Mouse (Mus musculus) B cell, adult 67 days (primary cell): ENCODE results near the gene Gale. TPM values are rescaled to one million over a fixed set of nuclear protein-coding genes. Genes with fewer than 3 reads are reported as not detected.

Source experiments
- total RNA-seq, 2 experiments: library from RNA; stranded (reverse); gene quantifications; 4 replicates each; pipeline ENCODE4 v1.2.4; 2023

Gene Gale
- total RNA-seq: 1 to 10 TPM; 5.5 to 6.5 TPM

DNA sequence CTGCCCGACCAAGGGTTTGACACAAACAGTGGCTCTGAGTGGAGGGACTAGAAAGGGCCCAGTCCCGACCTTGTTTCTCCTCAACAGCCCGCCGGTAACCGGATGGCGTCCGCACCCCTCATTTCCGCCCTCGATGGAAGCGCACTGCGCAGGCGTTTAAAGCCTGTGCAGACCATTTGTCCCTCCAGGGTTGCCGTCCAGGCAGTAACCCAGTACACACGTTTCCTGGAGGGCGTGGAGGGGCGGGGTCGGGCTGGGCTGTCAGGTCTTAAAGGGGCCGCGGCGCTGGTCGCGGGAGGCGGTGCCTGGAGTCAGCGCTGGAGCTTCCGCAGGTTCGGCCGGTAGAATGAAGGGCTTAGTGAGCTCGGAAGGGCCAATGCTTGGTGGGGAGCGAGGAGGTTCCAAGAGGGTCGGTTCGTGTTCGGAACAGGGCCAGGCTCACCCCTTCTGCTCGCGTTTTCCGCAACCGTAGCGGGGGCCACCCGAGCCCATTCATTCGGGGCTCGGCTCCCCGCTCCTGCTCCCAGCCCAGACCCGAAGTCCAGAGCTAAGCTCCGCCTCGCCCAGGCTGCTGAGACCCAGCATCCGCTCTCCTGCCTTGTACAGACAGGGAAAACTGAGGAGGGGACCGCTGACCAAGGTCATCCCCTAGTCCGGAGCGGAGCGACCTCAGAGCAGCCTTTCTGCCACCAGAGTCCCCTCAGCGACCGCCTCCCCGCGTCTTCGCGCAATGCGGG is at the start of gene Gale:
Gene Gale, plus strand, starts transcription at position 271 of the 737 bp plus-strand sequence.

GRCm38 (mm10) chr4:135920304-135921241 is 43.0 kb upstream of the Gale start, which contains the start of gene Fuca1:
Fuca1 (plus strand) TSS chr4:135920735.

DNA sequence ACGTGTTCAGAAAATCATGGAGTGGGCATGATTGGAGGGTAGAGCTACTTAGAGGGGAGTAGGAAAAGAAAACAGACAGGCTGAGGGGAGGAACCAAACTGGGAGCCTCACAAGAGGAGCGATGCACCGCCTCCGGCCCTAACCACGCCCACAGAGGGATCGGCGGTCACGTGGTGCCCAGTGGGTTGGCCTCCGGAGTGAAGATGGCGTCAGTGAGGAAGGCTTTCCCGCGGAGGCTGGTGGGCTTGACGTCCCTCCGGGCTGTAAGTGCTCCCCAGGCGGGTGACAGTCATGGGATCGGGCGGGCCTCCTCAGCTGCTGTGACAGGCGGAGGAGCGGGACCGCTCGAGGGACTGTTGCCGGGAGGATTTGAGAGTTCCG is 17.3 kb upstream of the Gale start, which contains the start of gene Hmgcl:
Gene Hmgcl, plus strand, starts transcription at position 171 of the 381 bp plus-strand sequence.

GRCm38 (mm10) chr4:135972556-135972906 is 9.0 kb downstream of the Gale start, which contains the start of gene Lypla2:
Lypla2 (minus strand) TSS chr4:135972626.

DNA sequence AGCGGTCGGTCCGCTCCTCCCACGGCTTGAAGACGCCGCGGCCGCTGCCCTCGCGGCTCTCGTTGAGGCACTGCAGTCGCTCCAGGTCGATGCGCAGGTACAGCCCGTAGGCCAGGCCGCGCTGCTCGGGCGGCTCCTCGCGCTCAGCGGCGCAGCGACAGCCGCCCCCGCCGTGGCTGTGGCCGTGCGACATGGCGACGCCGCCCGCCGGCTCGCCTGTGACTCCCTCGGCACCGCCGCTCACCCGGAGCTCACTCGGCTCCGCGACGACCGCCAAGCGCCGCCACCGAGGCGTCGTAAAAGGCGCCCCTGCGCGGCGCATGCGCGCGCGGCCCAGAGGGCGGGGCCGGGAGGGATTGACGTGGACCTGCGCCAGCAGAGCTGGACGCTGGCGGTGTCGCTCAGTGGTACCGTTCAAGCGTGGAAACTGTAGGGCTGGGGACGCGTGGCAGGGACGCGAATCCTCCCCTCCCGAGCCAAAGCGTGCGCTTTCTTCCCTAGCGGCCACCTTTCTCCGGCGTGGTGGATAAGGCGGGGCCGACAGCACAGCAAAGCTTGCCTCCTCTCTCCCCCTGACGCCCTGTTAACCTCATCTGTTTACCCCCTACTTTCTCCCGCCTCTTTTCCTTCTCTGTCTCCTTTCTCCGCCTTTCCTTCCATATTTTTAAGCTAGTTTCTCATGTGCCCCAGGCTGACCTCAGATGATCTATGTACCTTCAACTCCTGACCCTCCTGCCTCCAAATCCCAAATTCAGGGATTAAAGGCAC is 23.6 kb downstream of the Gale start, which contains the start of gene Pithd1:
Gene Pithd1, minus strand, starts transcription at position 322 of the 768 bp plus-strand sequence.

Other genes with a start within 250 kb of the Gale start
- not detected for gene Il22ra1, start 235.6 kb upstream of the Gale start, total RNA-seq
- gene Myom3, start 204.0 kb upstream of the Gale start, total RNA-seq: not detected
- 100 to 1,000 TPM; 204 to 220 TPM for gene Srsf10, start 108.0 kb upstream of the Gale start, total RNA-seq
- gene Pnrc2, start 89.9 kb upstream of the Gale start, total RNA-seq: 100 to 1,000 TPM; 146 to 155 TPM
- 100 to 1,000 TPM; 167 to 171 TPM for gene Cnr2, start 68.3 kb upstream of the Gale start, total RNA-seq
- 100 to 1,000 TPM; 196 to 204 TPM for gene Fuca1, start 43.0 kb upstream of the Gale start, total RNA-seq
- gene Hmgcl, start 17.3 kb upstream of the Gale start, total RNA-seq: 10 to 100 TPM; 28.2 to 32.9 TPM
- 100 to 1,000 TPM; 102 to 110 TPM for gene Lypla2, start 8.9 kb downstream of the Gale start, total RNA-seq
- gene Pithd1, start 23.5 kb downstream of the Gale start, total RNA-seq: 10 to 100 TPM; 37.9 to 43.9 TPM
- gene Eloa, start 58.0 kb downstream of the Gale start, total RNA-seq: 10 to 100 TPM; 44.2 to 46.9 TPM
- gene Rpl11, start 89.7 kb downstream of the Gale start, total RNA-seq: 100 to 1,000 TPM; 847 to 849 TPM
- 10 to 100 TPM; 57.6 to 64.7 TPM for gene Id3, start 179.8 kb downstream of the Gale start, total RNA-seq
- 10 to 100 TPM; 29.3 to 33.5 TPM for gene E2f2, start 208.7 kb downstream of the Gale start, total RNA-seq
- under 1 TPM; 0.49 to 0.80 TPM for gene Asap3, start 242.6 kb downstream of the Gale start, total RNA-seq